Mouse (Mus musculus): ENCODE results near the gene Dzip1l. TPM values are rescaled to one million over a fixed set of nuclear protein-coding genes. Genes with fewer than 3 reads are reported as not detected.

The Dzip1l gene
- polyA plus RNA-seq, 1 experiment from 2014 or later = 16.5 TPM

GRCm38 (mm10) chr9:99620196-99620595 is 9.1 kb upstream of the Dzip1l start:
- no peak overlapping the region for H3K9ac ChIP-seq (ENCODE audit: low read depth, low read length)
- H3K4me2 ChIP-seq = no peak overlapping the region
- H3K4me3 ChIP-seq (ENCODE audit: low read depth, low read length) = no peak overlapping the region
- H3K9me3 ChIP-seq (replicated peaks; ENCODE audit: control insufficient read depth, low read length) = no peaks in the 10 kb centered on the region
- no peak for ATAC-seq (replicated peaks; ENCODE audit: insufficient number of reproducible peaks, low FRiP score, low TSS enrichment)
- H3K27me3 ChIP-seq (ENCODE audit: control insufficient read depth, insufficient read depth, low read length) = no peaks in the 10 kb centered on the region
- no peaks in the 10 kb centered on the region for H3K36me3 ChIP-seq (ENCODE audit: control insufficient read depth, insufficient read depth, low read length)
- no peak overlapping the region for H3K27ac ChIP-seq (ENCODE audit: low read depth, low read length)
- no peaks in the 10 kb centered on the region for H3K4me1 ChIP-seq (ENCODE audit: control insufficient read depth, insufficient read depth, low read length)
- WGBS (ENCODE audit: insufficient replicate concordance) = 80% methylated on average over 11 of the region's 11 CpGs

- Histone ChIP-seq H3K9me3 (replicated peaks; ENCODE audit: control insufficient read depth, low read length) (no peaks in the 10 kb centered on the region), H3K4me2 (no peak overlapping the region), H3K27ac (ENCODE audit: low read depth, low read length) (no peak overlapping the region), H3K4me3 (ENCODE audit: low read depth, low read length) (no peak overlapping the region), H3K4me1 (ENCODE audit: control insufficient read depth, insufficient read depth, low read length) (no peaks in the 10 kb centered on the region), H3K9ac (ENCODE audit: low read depth, low read length) (no peak overlapping the region), H3K36me3 (ENCODE audit: control insufficient read depth, insufficient read depth, low read length) (no peaks in the 10 kb centered on the region), H3K27me3 (ENCODE audit: control insufficient read depth, insufficient read depth, low read length) (no peaks in the 10 kb centered on the region)
- no peak for ATAC-seq (replicated peaks; ENCODE audit: insufficient number of reproducible peaks, low FRiP score, low TSS enrichment)
- WGBS (ENCODE audit: insufficient replicate concordance) = 63% methylated on average over 1 of the region's 1 CpGs
Observed at GRCm38 (mm10) chr9:99622034-99622433, 7.3 kb upstream of the Dzip1l start.

DNA sequence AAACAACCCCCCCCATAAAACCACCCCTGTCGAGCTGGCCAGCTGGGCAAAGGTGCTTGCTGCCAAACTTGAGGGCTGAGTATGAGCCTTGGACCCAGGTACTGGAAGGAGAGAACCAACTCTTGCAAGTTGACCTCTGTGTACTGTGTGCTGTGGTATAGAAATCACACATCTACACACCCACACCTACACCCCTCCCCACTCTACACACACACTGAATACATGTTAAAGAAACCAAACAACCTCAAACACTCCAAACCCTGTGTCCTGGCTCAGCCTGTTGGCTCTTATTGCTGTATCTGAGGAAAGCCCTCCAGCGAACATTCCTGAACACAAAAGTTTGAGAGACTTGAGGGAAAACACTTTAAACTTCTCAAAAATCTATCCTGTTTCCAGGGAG is 6.3 kb upstream of the Dzip1l start:
- WGBS (ENCODE audit: insufficient replicate concordance) = 59% methylated on average over 2 of the region's 2 CpGs
- H3K4me1 ChIP-seq (ENCODE audit: control insufficient read depth, insufficient read depth, low read length) = no peaks in the 10 kb centered on the region
- no peak overlapping the region for H3K9ac ChIP-seq (ENCODE audit: low read depth, low read length)
- no peaks in the 10 kb centered on the region for H3K9me3 ChIP-seq (replicated peaks; ENCODE audit: control insufficient read depth, low read length)
- no peak overlapping the region for H3K27ac ChIP-seq (ENCODE audit: low read depth, low read length)
- H3K4me2 ChIP-seq = no peak overlapping the region
- no peak overlapping the region for H3K4me3 ChIP-seq (ENCODE audit: low read depth, low read length)
- ATAC-seq (replicated peaks; ENCODE audit: insufficient number of reproducible peaks, low FRiP score, low TSS enrichment) = no peak
- H3K36me3 ChIP-seq (ENCODE audit: control insufficient read depth, insufficient read depth, low read length) = no peaks in the 10 kb centered on the region
- H3K27me3 ChIP-seq (ENCODE audit: control insufficient read depth, insufficient read depth, low read length) = no peaks in the 10 kb centered on the region

DNA sequence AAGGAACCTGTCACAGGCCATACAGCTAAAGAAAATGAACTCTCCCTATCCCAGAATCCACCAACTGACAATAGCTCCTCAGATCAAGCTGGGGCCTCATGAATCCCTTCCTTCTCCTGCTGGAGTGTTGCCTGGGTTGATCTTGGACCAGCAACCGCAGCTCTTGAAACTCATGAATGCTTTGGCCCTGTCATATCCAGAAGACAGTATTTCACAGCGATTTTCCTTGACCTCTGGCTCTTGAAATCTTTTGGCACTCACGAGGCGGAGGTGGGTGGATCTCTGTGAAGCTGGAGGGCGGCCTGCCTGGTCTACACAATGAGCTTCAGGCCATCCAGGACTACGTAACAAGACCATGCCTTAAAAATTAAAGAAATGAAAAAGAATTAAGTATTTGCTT is 5.2 kb upstream of the Dzip1l start:
- Histone ChIP-seq H3K4me1 (ENCODE audit: control insufficient read depth, insufficient read depth, low read length) (peaks cover 3% of the 10 kb centered on the region), H3K27me3 (ENCODE audit: control insufficient read depth, insufficient read depth, low read length) (no peaks in the 10 kb centered on the region), H3K4me2 (no peak overlapping the region), H3K27ac (ENCODE audit: low read depth, low read length) (no peak overlapping the region), H3K9ac (ENCODE audit: low read depth, low read length) (no peak overlapping the region), H3K4me3 (ENCODE audit: low read depth, low read length) (no peak overlapping the region), H3K9me3 (replicated peaks; ENCODE audit: control insufficient read depth, low read length) (no peaks in the 10 kb centered on the region), H3K36me3 (ENCODE audit: control insufficient read depth, insufficient read depth, low read length) (no peaks in the 10 kb centered on the region)
- no peak for ATAC-seq (replicated peaks; ENCODE audit: insufficient number of reproducible peaks, low FRiP score, low TSS enrichment)
- WGBS (ENCODE audit: insufficient replicate concordance) = 77% methylated on average over 6 of the region's 6 CpGs

- H3K4me3 ChIP-seq (ENCODE audit: low read depth, low read length) = peak overlapping the region; percentile 73; the same call in 1 of the 2 replicates
- no peak for ATAC-seq (replicated peaks; ENCODE audit: insufficient number of reproducible peaks, low FRiP score, low TSS enrichment)
- no peak overlapping the region; the same call in 1 of the 2 replicates for H3K9ac ChIP-seq (ENCODE audit: low read depth, low read length)
- 63% methylated on average over 4 of the region's 4 CpGs for WGBS (ENCODE audit: insufficient replicate concordance)
- 0 out of 2 replicates have a peak, but pooled peaks cover 2% of the 10 kb centered on the region for H3K36me3 ChIP-seq (ENCODE audit: control insufficient read depth, insufficient read depth, low read length)
- H3K4me1 ChIP-seq (ENCODE audit: control insufficient read depth, insufficient read depth, low read length) = peaks cover 21% of the 10 kb centered on the region
- H3K9me3 ChIP-seq (replicated peaks; ENCODE audit: control insufficient read depth, low read length) = no peaks in the 10 kb centered on the region
- peak overlapping the region; percentile 75 for H3K4me2 ChIP-seq
- H3K27me3 ChIP-seq (ENCODE audit: control insufficient read depth, insufficient read depth, low read length) = no peaks in the 10 kb centered on the region
- no peak overlapping the region for H3K27ac ChIP-seq (ENCODE audit: low read depth, low read length)
Observed at GRCm38 (mm10) chr9:99628581-99628980, 715 bp upstream of the Dzip1l start.

- H3K9ac ChIP-seq (ENCODE audit: low read depth, low read length) = peak overlapping the region; percentile 74
- peak overlapping the region; percentile 75 for H3K4me2 ChIP-seq
- peak; percentile 23; the same call in 1 of the 2 replicates for ATAC-seq (replicated peaks; ENCODE audit: insufficient number of reproducible peaks, low FRiP score, low TSS enrichment)
- H3K27me3 ChIP-seq (ENCODE audit: control insufficient read depth, insufficient read depth, low read length) = no peaks in the 10 kb centered on the region
- 1% methylated on average over 11 of the region's 11 CpGs for WGBS (ENCODE audit: insufficient replicate concordance)
- H3K27ac ChIP-seq (ENCODE audit: low read depth, low read length) = peak overlapping the region; percentile 70
- peaks cover 21% of the 10 kb centered on the region for H3K4me1 ChIP-seq (ENCODE audit: control insufficient read depth, insufficient read depth, low read length)
- H3K36me3 ChIP-seq (ENCODE audit: control insufficient read depth, insufficient read depth, low read length) = 0 out of 2 replicates have a peak, but pooled peaks cover 6% of the 10 kb centered on the region
- H3K4me3 ChIP-seq (ENCODE audit: low read depth, low read length) = peak overlapping the region; percentile 73
- no peaks in the 10 kb centered on the region for H3K9me3 ChIP-seq (replicated peaks; ENCODE audit: control insufficient read depth, low read length)
Observed at GRCm38 (mm10) chr9:99630071-99630470, 775 bp downstream of the Dzip1l start.

GRCm38 (mm10) chr9:99630528-99631125 is 1.3 kb downstream of the Dzip1l start:
- Histone ChIP-seq H3K27ac (ENCODE audit: low read depth, low read length) (peak overlapping the region; percentile 70), H3K4me1 (ENCODE audit: control insufficient read depth, insufficient read depth, low read length) (peaks cover 21% of the 10 kb centered on the region), H3K36me3 (ENCODE audit: control insufficient read depth, insufficient read depth, low read length) (0 out of 2 replicates have a peak, but pooled peaks cover 6% of the 10 kb centered on the region), H3K9me3 (replicated peaks; ENCODE audit: control insufficient read depth, low read length) (no peaks in the 10 kb centered on the region), H3K4me3 (ENCODE audit: low read depth, low read length) (peak overlapping the region; percentile 73), H3K27me3 (ENCODE audit: control insufficient read depth, insufficient read depth, low read length) (no peaks in the 10 kb centered on the region), H3K9ac (ENCODE audit: low read depth, low read length) (peak overlapping the region; percentile 74), H3K4me2 (peak overlapping the region; percentile 75)
- ATAC-seq (replicated peaks; ENCODE audit: insufficient number of reproducible peaks, low FRiP score, low TSS enrichment) = no peak
- 37% methylated on average over 9 of the region's 9 CpGs for WGBS (ENCODE audit: insufficient replicate concordance)

- Histone ChIP-seq H3K9ac (ENCODE audit: low read depth, low read length) (no peak overlapping the region), H3K4me2 (peak overlapping the region; percentile 23; the same call in 1 of the 2 replicates), H3K9me3 (replicated peaks; ENCODE audit: control insufficient read depth, low read length) (no peaks in the 10 kb centered on the region), H3K4me3 (ENCODE audit: low read depth, low read length) (no peak overlapping the region), H3K27ac (ENCODE audit: low read depth, low read length) (no peak overlapping the region), H3K27me3 (ENCODE audit: control insufficient read depth, insufficient read depth, low read length) (no peaks in the 10 kb centered on the region), H3K4me1 (ENCODE audit: control insufficient read depth, insufficient read depth, low read length) (peaks cover 21% of the 10 kb centered on the region), H3K36me3 (ENCODE audit: control insufficient read depth, insufficient read depth, low read length) (peaks cover 13% of the 10 kb centered on the region; the same call in 1 of the 2 replicates)
- ATAC-seq (replicated peaks; ENCODE audit: insufficient number of reproducible peaks, low FRiP score, low TSS enrichment) = no peak
- 46% methylated on average over 2 of the region's 2 CpGs for WGBS (ENCODE audit: insufficient replicate concordance)
Observed at GRCm38 (mm10) chr9:99631781-99632180, 2.5 kb downstream of the Dzip1l start.

DNA sequence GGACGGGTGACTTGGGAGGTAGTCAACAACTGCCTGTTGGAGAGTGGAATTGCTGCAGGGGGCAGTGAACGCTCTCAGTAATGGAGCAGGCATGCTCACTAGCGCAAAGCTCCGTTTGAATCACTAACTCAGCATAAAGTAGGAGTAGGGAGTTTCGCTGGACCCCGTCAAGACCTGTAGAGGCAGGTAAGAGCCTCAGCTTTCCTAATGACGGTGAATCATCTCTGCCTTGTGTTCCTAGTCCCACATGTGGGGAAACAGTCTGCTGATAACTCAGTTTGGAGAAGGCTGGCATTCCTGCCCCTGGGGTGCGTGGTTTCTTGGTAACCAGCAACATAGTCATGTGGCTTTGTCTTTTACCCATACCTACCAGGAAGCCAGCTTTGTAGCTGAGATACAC is 3.0 kb downstream of the Dzip1l start:
- H3K4me2 ChIP-seq = peak overlapping the region; percentile 23; the same call in 1 of the 2 replicates

More for the DNA sequence above, 3.0 kb downstream of the Dzip1l start:
- H3K4me1 ChIP-seq (ENCODE audit: control insufficient read depth, insufficient read depth, low read length) = peaks cover 21% of the 10 kb centered on the region
- H3K9ac ChIP-seq (ENCODE audit: low read depth, low read length) = no peak overlapping the region
- H3K27ac ChIP-seq (ENCODE audit: low read depth, low read length) = no peak overlapping the region
- no peak for ATAC-seq (replicated peaks; ENCODE audit: insufficient number of reproducible peaks, low FRiP score, low TSS enrichment)
- H3K27me3 ChIP-seq (ENCODE audit: control insufficient read depth, insufficient read depth, low read length) = no peaks in the 10 kb centered on the region
- no peaks in the 10 kb centered on the region for H3K9me3 ChIP-seq (replicated peaks; ENCODE audit: control insufficient read depth, low read length)
- H3K36me3 ChIP-seq (ENCODE audit: control insufficient read depth, insufficient read depth, low read length) = peaks cover 15% of the 10 kb centered on the region
- 65% methylated on average over 8 of the region's 8 CpGs for WGBS (ENCODE audit: insufficient replicate concordance)
- no peak overlapping the region for H3K4me3 ChIP-seq (ENCODE audit: low read depth, low read length)
